Mouse (Mus musculus) megakaryocyte, embryonic 14.5 days (primary cell): ENCODE measurements around the gene Eif5.

Experiments
- FLI1 ChIP-seq: IDR thresholded peaks from 2 replicates; pipeline ENCODE4 v1.6.1; 2012; ENCODE audit warnings: low read length, inconsistent platforms, mixed read lengths
- GATA1 ChIP-seq: IDR thresholded peaks from 3 replicates; pipeline ENCODE4 v1.6.1; 2012; ENCODE audit warnings: mixed read lengths, low read length, inconsistent platforms, borderline replicate concordance

DNA sequence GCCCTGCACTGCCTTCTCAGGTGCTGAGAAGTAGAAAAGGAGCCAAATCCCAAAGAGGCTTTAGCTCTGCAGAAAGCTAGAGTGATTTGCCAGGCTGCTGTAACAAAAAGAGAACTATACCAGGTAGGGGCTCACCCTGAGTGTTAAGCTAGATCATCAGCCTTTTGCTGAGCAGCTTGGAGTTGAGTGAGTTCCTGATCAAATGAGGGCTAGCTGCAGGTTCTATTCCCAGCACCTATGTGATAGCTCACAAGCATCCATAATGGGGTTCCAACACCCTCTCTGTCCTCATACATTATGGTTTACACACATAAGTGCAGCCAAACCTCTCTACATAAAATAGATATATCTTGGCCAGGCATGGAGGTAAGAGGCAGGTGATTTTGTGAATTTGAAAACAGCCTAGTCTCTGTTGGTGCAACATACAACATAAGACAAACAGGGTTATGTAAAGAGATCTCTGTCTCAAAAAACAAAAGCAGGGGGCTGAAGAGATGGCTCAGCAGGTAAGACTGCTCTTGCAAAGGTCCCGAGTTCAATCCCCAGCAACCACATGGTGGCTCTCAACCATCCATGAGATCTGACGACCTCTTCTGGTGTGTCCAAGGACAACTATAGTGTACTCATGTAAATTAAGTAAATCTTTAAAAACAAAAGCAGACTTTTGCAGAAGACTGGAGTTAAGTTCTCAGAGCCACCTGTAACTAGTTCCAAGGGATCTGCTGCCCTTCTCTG lies 10.9 kb downstream of the Eif5 start:
- TF ChIP-seq GATA1 (no peak), FLI1 (no peak)
